Mouse (Mus musculus): ENCODE measurements at regions not wholly inside any gene's neighbourhood (a gene's known extent, or its start where the extent isn't known, plus 50 kb on each side); places are given as distances from the start of the nearest gene placed in this dataset.

- DNase-seq (ENCODE audit: extremely low spot score, low read depth, low spot score), result no peak
Observed at GRCm38 (mm10) chr9:52849931-52850330, 170.4 kb upstream of the AI593442 start.

- no peak for DNase-seq (ENCODE audit: extremely low spot score, low read depth, low spot score)
Observed at GRCm38 (mm10) chr9:52841105-52841504, 161.5 kb upstream of the AI593442 start.

GRCm38 (mm10) chr9:52839996-52840395 lies 160.4 kb upstream of the AI593442 start:
- no peak for DNase-seq (ENCODE audit: extremely low spot score, low read depth, low spot score)

GRCm38 (mm10) chr9:52836151-52836630 lies 156.6 kb upstream of the AI593442 start:
- DNase-seq (ENCODE audit: extremely low spot score, low read depth, low spot score), result no peak

- DNase-seq (ENCODE audit: extremely low spot score, low read depth, low spot score), result no peak
Observed at GRCm38 (mm10) chr9:52835481-52836150, 156.0 kb upstream of the AI593442 start.

GRCm38 (mm10) chr9:52826781-52827180 lies 147.2 kb upstream of the AI593442 start:
- no peak for DNase-seq (ENCODE audit: extremely low spot score, low read depth, low spot score)

- DNase-seq (ENCODE audit: extremely low spot score, low read depth, low spot score), result no peak
Observed at GRCm38 (mm10) chr9:52816309-52816708, 136.7 kb upstream of the AI593442 start.

- DNase-seq (ENCODE audit: extremely low spot score, low read depth, low spot score), result no peak
Observed at GRCm38 (mm10) chr9:52802969-52803368, 123.4 kb upstream of the AI593442 start.

GRCm38 (mm10) chr9:52801801-52802200 lies 122.2 kb upstream of the AI593442 start:
- DNase-seq (ENCODE audit: extremely low spot score, low read depth, low spot score), result no peak

GRCm38 (mm10) chr9:52800476-52800875 lies 120.9 kb upstream of the AI593442 start:
- no peak for DNase-seq (ENCODE audit: extremely low spot score, low read depth, low spot score)

GRCm38 (mm10) chr9:52792596-52792995 lies 113.0 kb upstream of the AI593442 start:
- no peak for DNase-seq (ENCODE audit: extremely low spot score, low read depth, low spot score)

GRCm38 (mm10) chr9:52782520-52782919 lies 102.9 kb upstream of the AI593442 start:
- no peak for DNase-seq (ENCODE audit: extremely low spot score, low read depth, low spot score)

GRCm38 (mm10) chr9:52776542-52776941 lies 97.0 kb upstream of the AI593442 start:
- DNase-seq (ENCODE audit: extremely low spot score, low read depth, low spot score), result peak; percentile 31

- DNase-seq (ENCODE audit: extremely low spot score, low read depth, low spot score), result no peak
Observed at GRCm38 (mm10) chr9:52775232-52775631, 95.7 kb upstream of the AI593442 start.

GRCm38 (mm10) chr9:52768056-52768455 lies 88.5 kb upstream of the AI593442 start:
- DNase-seq (ENCODE audit: extremely low spot score, low read depth, low spot score), result no peak

GRCm38 (mm10) chr9:52765809-52766208 lies 86.2 kb upstream of the AI593442 start:
- no peak for DNase-seq (ENCODE audit: extremely low spot score, low read depth, low spot score)

- DNase-seq (ENCODE audit: extremely low spot score, low read depth, low spot score), result no peak
Observed at GRCm38 (mm10) chr9:52762836-52763235, 83.3 kb upstream of the AI593442 start.

- no peak for DNase-seq (ENCODE audit: extremely low spot score, low read depth, low spot score)
Observed at GRCm38 (mm10) chr9:52761257-52761656, 81.7 kb upstream of the AI593442 start.

- DNase-seq (ENCODE audit: extremely low spot score, low read depth, low spot score), result no peak
Observed at GRCm38 (mm10) chr9:52748366-52748765, 68.8 kb upstream of the AI593442 start.

- DNase-seq (ENCODE audit: extremely low spot score, low read depth, low spot score), result no peak
Observed at GRCm38 (mm10) chr9:52738560-52739100, 59.0 kb upstream of the AI593442 start.

Measured in hindlimb bud, embryonic 11.5 days (tissue).